Mouse (Mus musculus) left cerebral cortex, postnatal 25 days (tissue): ENCODE data around the gene Uts2b. TPM values are rescaled to one million over a fixed set of nuclear protein-coding genes. Genes with fewer than 3 reads are reported as not detected.
"Not testable (repeated sequence)": the region's sequence is repeated elsewhere in the genome, so short reads cannot be mapped to it uniquely, and the experiment has no call there.

Experiments
- DNase-seq, 2 experiments: peaks; one replicate each; pipeline ENCODE4 v3.0.0; 2022; ENCODE audit warnings: low spot score in 2 of 2, mixed read lengths in 1 of 2
- intact Hi-C: fragments of 180-260 bp; cut with DNase I; formaldehyde crosslinking; loops from one replicate; pipeline ENCODE4 v1.15.1; 2025
- total RNA-seq, 2 experiments: library from RNA; stranded (reverse); gene quantifications; 2 replicates each; pipeline ENCODE4 v1.2.3; 2021

The Uts2b gene
- total RNA-seq, 2 experiments from 2014 or later: not detected

DNA sequence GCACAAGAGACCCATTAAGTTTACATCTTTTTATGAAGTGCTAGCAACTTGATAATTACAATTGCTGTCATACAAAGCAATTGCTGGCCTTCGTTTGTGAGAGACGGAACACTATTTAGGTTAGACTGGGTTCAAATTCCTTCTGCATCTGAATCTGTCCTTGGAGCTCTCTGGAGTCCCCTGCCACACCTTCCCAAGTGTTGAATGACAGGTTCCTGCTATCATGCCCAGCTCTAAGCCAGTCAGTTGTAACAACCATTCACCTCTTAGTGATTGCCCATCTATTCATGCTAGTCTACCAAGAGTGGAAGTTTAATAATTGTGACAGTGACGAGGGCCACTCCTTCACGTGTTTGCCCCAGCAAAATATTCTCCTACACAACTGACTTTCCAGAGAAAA, 12.2 kb upstream of the Uts2b start:
- intact Hi-C loops: no loop called here
- no peak for DNase-seq

DNA sequence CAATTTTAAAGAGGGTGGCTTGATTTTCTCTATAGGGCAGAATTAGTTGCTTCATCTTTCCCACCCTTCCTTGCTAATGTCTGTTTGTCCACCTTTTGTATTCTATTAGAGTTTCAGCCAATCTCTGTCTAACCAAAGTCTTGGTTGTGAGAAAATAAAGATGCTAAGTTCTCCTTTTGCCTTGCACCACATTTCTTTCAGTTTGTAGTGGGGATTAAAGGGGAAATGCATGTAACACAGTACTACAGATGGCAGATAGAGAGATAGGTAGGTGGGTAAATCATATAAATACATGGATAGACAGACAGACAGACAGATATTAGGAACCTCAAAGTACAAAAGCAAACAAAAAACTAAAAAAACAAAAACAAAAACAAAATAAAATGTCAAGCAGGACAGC, 6.5 kb upstream of the Uts2b start:
- no peak for DNase-seq
- intact Hi-C loops: no loop called here

DNA sequence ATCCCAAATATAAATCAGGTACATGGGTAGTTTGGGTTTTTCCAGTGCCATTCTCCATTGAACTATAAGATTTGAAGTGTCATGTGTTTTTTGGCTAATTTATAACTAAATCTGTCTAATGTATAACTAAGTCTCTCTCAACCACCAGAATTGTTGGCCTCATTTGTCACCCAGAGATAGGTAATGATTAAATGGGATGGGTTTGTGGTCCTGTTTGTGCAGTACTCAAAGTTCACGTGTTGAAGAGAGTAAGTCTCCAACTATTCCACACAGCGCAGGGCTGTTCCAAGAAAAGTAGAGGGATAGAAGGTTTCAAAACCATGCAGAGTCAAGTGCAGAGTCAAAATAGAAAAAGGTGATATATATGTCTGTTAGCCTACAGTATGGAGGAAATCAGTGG, 5.3 kb upstream of the Uts2b start:
- DNase-seq: no peak

DNA sequence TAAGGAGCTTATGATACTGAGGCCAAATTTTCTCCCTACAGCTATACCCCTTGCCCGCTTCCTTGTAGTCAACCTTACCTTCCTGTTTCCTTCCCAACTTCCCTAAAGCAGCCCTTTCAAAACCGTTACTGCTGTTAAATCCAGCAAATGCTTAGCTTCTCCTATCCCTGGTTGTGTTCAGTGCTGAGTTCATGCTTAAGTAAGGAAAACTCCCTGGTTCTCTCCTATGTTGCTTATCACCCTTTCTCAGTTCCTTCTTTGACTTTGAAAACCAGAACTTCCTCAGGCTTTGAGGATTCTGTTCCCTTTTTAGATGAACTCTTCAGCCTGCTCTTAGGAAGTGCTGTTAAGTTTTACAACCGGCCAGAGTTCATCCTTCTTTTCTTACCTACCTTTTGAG, 4.1 kb upstream of the Uts2b start:
- no peak for DNase-seq
- intact Hi-C loops: no loop called here

More for the DNA sequence above, 5.3 kb upstream of the Uts2b start:
- intact Hi-C loops: no loop called here

DNA sequence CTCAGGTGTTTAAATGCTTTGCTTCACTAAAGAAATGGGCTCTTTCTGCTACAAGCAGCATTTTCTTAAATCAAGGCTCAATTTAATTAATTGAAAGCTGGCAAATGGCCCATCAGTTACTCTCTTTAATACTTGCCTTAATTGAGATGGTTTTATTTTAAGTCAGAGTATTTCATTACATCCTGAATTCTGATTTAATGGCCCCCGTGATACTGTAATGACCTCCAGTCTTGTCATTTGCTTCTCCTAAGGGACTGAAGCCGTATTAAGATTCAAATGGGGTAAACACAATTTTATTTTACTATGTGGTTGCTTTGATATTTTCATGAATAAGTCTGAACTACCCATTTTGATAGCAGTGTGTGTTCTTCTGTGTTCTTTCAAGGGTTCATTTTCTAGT, 661 bp upstream of the Uts2b start:
- DNase-seq: no peak
- intact Hi-C loops: no loop called here

DNA sequence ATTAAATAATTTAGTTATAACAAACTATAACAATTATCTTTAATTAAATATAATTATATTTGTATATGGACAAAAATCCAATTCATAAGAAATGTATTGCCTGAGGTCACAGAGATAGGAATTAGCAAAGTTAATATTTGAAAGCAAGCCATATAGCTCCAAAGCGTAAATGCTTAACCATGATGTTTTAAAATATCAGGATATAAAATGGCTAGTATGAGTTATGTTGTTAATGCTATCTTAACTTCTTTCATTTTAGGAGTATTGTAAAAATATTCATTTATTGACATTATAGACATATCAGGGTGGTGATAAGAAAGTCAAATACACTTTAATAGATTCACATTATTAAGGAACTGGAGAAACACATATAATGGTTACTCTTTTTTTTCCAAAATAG, 10.0 kb downstream of the Uts2b start:
- no peak for DNase-seq
- intact Hi-C loops: no loop called here

DNA sequence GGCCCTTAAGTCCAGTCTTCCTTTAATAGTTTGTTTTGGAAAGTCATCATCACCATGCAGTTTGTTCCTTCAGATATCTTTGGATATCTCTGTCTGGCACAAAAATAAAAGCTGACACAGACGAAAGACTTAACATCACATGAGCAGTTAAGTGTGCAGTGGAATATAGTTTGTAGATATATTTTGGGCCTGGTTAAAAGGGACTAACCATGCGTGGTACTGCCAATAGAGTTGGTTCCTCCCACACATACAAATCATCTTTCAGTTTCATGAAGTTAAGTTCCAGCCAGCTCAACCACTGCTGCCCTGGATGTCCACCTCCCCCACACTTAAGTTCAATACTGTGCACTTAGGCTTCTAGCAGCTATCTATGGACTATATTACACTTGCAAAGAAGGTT, 15.6 kb downstream of the Uts2b start:
- peak in 1 of 2 experiments; percentile 8 for DNase-seq
- intact Hi-C loops: no loop called here

DNA sequence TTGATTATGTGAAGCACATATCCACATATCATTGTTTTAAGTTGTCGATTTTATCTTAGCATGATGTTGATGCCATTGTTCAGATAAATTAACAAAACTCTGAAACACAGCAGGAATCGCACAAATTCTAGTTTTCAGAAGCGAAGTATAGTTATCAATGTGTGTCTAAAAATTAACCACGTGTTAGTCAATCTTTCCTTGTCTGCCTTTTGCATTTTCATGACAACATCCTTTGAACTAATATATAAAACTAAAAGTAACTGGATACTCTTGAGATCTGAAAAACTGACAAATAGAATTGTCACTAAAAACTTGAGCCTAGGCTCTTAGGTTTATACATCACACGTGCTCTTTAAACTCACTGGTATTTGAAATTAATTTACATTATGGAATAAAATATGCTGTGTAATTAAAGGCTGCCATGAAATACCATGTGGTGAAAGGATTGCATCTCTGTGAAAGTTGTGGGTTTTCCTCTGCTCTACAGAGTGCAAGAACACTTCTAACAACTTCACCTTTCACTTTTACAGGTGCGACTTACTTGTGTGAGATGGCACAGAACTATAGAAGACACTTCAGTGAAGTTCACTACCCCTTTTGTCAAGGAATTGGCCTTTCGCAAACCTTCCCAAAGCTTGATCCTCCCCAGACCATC, 20.0 kb downstream of the Uts2b start:
- DNase-seq: no peak
- intact Hi-C loops: no loop called here

DNA sequence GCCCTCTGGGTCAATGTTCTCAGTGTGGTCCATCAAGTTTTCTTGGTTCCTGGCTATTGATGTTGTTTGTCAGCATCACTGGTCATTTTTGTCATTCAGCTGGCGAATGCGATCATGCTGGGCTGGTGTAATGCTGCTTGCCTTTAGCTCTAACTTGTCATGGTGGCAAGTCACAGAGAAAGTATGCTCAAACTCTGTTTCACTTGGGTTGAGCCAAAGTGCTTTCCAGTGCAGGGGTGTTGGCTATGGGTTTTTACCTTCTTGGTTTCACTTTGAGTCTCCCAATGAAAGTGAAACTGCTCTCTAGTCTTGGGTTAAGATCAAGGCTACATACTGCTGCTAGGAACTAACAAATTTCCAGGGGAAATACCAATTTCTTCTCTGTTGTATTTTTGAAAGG, 20.8 kb downstream of the Uts2b start:
- intact Hi-C loops: no loop called here
- no peak for DNase-seq

DNA sequence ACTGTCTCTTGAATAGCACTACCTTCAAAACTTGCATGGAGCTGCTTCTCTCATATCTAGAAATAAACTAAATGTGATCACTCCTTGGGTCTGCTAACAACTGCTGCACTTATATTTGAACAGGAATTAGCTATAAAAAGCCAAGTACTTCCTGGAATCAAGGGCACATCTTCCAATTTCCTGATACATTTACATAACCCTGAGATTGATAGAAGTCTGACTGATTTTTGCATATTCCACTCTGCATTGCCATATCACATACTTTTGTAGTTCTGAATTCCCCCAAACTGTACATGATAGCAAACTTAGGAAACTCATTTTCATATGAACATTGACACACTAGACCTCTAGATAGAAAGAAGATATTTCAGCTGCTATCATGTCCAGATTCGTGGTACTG, 21.7 kb downstream of the Uts2b start:
- intact Hi-C loops: no loop called here
- DNase-seq: no peak

DNA sequence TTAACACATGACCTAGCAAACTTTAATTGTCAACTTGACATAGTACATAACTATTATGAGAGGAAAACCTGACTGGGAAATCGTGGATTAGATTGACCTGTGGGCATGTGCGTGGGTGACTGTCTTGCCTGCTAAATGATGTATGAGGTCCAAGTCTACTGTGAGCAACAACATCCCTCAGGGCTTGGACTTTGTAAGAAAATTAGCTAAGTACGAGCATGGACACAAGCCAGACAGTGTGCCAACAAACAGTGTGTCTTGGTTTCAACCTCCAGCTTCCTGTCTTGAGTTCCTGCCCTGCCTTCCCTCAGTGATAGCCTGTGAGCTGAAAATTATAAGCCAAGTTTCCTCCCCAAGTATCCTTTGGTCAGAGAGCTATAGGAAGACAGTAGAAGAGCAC, 22.5 kb downstream of the Uts2b start:
- intact Hi-C loops: no loop called here
- no peak for DNase-seq

DNA sequence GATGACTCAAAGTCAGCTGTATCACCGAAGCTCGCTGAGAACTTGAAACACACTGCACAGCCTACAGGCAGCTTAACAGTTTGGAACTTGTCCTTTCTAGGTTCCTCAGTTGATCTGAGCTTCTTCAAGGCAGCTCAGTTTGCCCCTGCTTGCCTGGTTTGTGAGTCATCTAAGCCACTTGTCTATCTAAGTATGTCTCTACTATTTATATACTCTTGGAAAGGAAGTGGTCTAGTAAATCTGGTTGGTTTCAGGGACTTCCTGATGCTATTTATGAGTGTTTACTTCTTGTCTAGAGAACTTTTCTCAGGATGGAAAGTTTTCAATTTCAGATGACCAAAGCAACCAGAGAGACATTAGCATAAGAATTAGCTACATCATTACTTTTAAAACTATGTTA, 43.6 kb downstream of the Uts2b start:
- DNase-seq: no peak
- intact Hi-C loops: no loop called here

DNA sequence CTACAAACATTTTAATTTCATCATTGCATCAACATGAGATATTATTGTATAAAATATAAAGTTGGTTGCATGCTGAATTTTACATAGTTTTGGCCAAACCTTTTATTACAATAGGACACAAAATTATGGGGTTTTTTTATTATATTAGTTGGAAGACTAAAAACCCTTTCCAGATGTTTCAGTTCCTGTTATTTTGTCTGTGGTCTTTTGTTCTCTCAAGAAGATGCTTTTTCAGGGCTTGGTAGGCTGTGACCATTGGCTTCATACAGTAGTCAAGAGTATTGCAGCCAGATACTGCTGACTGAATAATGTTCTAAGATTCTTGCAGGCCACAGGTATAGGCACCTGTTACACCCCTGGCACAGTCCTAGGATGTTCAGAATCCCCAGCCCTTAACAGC, 48.0 kb downstream of the Uts2b start:
- DNase-seq: no peak
- intact Hi-C loops: no loop called here

DNA sequence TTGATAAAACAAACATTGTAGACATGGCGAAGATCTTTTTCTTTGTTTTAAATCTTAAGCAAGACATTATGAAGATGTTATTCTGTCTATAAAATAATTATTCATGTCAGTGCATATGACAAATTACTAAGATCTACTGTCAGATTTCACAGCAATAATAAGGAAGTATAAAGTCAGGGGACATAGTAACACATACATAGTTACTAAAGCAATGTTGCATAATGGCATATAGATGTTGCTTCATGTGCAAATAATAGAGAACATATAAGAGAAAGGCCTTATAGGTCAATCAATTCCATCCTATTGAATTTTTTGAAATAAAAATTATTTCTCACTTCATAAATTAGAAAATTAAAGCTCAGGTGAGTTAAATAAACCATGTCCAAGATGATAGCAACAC, 50.9 kb downstream of the Uts2b start:
- no peak for DNase-seq
- intact Hi-C loops: no loop called here

DNA sequence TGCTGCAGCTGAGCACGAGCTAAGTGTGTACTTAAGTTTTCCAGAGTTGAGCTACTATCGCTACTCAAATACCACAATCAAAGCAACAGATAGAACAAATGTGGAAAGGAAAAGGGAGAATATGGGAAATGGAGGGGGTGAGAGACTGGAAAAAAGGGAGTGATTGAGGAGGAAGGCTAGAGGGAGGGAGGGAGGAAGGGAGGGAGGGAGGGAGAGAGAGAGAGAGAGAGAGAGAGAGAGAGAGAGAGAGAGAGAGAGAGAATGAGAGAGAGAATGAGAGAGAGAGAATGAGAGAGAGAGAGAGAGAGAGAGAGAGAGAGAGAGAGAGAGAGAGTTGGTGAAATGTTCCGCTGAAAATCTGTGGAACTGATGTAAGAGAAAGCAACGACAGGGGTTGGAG, 62.9 kb downstream of the Uts2b start, which contains the start of gene Ostn:
Gene Ostn, plus strand, starts transcription at position 301 of the 400 bp plus-strand sequence.
- intact Hi-C loops, DNase-seq: not testable (repeated sequence)

Other genes with a start within 250 kb of the Uts2b start
- under 1 TPM in 1 of 2 experiments, not detected in 1; 0.25 TPM for gene Ostn, start 62.8 kb downstream of the Uts2b start, total RNA-seq
- gene Ccdc50, start 18.6 kb upstream of the Uts2b start, total RNA-seq: 10 to 100 TPM; 59.3 to 59.6 TPM